Mouse (Mus musculus): ENCODE results near the gene Rnf34.
A peak's percentile ranks its signal among the peaks of the same experiment; 100 is the strongest.

Gene Rnf34

DNA sequence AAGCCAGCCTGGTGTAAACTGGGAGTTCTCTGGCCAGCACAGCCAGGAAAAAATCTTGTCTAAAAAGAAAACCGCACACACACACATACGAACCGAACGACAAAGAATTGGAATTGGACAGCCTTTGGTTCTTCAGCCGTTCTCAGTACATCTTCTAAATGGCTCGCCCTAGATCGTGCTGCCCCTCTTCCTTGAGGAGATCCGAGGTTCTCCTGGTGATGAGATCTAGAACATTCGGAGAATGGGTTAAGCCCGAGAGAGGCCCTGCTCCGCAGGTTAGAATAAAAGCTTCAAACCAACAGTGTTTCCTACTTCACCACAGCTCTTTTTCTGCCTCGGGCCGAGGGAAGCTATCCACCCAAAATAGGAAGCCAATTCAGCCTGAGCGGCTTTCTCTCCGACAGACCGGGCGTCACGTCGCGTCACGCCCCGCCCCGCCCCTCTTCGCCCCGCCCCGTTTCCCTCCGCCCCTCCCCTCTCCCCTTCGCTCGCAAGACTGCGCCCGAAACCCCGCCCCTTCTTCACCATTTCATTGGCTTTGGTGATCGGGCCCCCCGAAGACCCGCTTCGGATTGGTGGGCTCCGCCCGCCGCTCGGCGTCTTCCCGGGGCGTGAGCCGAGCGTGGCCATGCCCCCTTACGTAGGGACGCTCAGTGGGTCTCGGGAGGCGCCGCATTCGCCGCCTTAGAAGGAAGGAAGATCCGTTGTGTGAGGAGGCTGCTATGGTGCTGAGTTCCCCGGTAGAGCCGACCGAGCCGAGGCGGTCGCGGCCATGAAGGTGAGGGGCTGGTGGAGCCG is at the start of gene Rnf34:
Gene Rnf34 (plus strand): TSS at position 528 of the 798 bp plus-strand sequence.
- peak; percentile 99 for DNase-seq

DNA sequence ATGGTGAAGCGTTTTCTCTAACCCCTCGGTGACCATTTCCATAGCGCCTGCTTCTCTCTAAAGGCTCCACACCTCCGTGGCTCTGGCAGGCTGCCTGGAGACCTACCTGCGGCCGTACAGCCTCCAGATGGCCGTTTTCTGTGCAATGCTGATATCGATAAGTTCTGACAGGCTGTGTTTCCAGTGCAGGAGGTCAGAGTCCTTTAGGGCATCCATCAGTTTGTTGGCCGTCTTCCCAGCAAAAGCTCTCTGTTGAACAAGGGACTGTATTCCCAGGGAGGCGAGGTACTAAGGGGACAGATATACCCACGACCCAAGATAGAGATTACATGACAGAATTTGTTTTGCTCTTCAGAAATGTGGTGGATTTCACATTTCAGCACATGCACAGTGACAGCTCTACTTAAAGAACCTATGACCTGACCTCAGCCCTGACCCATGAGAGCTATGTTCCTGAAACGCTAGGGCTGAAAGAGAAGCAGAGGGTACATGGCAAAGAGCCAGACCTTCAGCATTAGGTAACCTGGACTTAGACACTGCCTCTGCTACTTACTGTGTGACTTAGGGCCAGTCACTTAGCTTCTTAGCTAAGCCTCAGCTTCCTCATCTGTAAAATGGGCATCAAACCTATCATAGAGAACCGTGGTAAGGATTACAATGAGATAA is 49.4 kb upstream of the Rnf34 start:
- DNase-seq: peak; percentile 63

DNA sequence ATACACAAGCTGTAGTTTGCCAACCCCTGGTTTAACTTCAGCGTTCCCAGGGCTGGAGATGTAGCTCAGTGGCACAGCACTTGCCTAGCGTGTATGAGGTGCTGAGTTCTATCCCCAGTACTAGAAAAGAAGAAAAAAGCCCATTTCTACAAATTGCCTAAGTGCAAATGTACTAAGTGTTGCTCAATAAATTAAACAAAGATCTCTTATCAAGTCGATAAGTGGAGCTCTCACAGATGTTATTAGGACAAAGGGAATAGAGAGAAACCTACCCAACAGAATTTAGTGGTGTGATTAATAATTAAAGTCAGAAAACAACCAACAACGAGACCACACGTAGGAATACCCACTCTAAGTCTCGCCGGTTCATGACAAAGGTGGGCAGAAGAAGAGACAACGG is 48.2 kb upstream of the Rnf34 start:
- DNase-seq: no peak

DNA sequence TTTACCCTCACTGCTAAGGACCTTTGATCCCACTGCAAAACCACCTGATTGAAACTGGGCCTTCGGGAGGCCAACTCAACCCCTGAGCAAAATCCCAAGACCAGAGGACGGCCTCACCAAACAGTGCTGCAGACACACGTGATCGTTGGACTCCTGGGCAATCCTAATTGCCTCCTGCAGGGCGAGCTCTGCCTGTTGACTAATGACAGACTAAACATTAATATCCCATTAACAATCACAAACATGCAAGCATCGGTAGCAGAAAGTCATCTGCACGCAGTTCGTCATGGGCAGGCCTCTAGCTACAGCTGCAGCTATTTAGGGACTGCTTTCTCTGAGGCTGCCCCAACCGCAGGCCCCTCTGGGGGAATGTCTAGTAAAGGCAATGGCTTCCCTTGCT is 47.1 kb upstream of the Rnf34 start:
- peak; percentile 70 for DNase-seq

DNA sequence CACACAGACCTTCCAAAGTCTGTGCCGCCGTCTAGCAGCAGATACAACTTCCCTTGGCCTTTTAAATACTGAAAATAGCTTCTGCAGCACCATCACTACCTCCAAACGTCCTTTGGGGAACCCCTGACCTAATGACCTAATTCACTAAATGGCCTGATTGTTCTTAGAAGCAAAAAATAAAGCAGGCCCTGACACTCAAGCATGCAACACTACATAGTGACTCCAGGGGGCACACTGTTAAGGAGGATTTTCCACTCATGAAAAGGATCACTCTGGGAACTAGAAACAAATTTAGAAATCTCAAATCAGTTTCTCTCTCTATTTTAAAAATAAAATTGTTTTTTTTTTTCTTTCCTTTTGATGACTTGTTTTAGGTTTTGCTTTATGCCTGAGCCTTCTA is 44.3 kb upstream of the Rnf34 start:
- DNase-seq: no peak

DNA sequence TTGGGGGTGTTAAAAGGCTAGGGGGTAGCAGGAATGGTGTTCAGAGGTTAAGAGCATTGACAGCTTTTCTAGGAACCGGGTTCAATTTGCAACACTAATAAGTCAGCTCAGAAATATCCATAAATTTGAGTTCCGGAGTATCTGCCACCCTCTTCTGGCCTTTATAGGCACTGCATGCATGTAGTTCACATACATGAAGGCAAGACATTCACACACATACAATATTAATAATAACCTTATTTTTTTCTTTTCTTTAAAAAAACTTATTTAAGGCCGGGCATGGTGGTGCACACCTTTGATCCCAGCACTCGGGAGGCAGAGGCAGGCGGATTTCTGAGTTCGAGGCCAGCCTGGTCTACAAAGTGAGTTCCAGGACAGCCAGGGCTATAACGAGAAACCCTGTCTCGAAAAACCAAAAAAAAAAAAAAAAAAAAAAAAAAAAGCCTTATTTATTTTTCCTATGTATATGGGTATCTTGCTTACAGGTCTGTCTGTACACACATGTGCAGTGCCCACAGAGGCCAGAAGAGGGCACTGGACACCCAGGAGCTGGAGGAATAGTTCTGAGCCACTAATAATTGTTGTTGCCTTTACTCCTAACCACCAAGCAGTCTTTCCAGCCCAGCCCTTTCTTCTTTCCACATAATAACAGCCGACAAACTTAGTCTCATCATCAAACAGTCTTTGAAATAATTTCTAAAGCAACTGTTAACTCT is 38.3 kb upstream of the Rnf34 start:
- peak; percentile 66 for DNase-seq

DNA sequence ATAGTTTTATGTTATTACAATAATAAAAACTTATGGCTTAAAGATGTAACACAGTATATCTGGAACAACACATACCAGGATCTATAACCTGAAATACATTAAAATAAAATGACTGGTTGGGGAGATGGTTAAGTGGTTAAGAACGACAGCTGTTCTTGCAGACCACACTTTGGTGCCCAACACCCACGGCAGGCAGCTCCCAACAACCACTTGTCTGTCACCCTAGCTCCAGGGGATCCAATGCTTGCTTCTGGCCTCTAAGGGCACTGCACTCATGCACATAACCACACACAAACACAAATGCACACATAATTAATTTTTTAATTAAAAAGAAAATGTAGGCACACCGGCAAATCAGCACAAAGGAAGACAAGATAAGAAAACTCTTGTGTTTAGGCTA is 37.1 kb upstream of the Rnf34 start:
- no peak for DNase-seq

DNA sequence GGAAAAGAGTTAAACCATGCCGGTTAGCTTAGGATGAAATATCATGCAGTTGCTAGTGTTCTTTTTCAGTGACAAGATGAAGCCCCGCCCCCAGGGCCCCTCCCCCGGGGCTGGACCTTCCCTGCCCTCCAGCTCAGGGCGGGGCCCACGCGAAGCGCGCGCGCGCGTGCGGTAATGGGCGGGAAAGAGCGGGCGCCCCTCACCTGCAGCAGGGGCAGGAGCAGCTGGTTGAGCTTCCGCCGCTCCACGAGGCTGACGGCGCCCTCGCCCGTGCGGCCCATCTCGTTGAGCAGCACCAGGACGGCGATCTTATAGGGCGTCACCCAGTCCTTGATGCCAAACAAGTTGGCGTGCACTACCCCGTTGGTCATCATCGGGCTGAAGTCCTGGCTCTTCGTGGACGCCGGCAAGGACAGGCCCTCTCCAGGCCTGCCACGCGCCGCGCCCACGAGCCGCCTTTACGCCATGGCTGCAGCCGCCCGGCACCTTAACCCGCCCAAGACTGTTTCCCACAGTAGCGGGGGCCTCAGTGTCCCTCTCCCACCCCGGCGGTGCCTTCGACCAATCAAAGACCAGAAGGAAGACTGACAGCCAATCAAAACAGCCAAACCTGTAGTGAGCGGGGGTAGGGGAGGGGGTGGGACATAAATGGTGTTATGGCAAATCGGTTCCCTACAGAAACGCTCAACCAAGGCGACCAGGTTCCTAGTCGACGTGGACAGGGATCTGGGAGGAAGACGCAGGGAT is 28.9 kb upstream of the Rnf34 start, which contains the start of gene Anapc5:
Gene Anapc5 (minus strand): TSS at position 563 of the 747 bp plus-strand sequence.
- peak; percentile 94 for DNase-seq

DNA sequence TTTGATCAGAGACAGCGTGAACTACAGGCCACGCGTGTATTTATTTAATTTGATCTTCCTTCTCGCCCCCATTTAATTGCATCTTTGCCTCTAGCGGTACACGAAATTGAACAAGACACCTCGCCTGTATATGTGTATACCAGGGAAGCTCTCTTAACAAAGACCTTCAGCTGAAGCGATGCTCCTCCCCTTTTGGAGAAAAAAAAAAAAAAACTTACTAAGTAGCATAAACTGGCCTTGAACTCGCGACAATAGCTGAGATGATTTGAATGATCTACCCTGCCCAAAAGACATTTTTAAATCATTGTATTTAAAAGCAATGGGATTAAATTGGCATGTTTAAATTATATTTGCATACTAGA is 28.3 kb upstream of the Rnf34 start:
- DNase-seq: no peak

DNA sequence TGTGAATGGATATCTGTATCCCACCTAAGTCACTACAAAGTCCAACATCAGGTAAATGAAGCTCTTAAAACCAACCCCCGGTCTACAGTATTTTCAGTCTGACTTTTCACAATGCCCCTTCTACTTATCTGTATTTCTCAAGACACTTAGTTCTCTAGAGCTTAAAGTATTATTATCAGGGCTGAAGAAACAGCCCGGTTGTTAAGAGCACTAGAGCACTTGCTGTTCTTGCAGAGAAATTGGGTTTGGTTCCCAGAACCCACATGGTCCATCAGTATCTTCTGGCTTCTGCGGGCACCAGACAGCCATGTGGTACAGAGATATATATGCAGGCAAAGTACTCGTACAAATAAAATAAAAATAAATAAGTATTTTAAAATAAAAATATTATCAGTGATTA is 27.4 kb upstream of the Rnf34 start:
- no peak for DNase-seq

DNA sequence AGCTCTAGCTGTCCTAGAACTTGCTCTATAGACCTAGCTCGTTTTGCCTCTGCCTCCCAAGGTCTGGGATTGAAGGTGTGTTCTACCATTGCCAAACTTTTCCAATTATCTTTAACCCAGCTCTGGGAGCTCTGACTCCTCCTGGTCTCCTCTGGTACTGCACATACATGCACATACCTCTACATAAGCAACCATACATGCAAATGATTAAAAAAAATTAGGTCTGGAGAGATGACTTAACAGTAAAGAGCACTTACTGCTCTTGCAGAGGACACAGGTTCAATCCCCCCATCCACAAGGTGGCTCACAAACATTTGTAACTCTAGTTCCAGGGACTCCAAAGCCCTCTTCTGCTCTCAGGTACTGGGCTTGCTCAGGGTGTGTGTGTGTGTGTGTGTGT is 25.9 kb upstream of the Rnf34 start:
- DNase-seq: no peak

DNA sequence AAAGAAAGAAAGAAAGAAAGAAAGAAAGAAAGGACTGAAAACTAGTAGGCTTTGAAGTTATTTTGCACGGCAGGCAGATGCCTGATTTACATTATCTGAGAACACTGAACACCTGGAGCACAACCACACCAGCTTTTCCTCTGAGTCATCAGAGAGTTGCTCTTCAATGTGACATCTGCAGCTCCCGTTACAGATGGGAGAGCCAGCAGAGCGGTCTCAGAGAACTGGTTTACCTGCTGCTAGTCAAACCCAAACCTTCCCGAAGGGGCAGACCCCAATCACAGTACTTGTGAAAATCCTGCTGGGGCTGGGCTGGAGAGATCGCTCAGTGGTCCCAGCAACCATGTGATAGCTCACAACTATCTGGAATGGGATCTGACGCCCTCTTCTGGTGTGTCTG is 25.4 kb upstream of the Rnf34 start:
- no peak for DNase-seq

DNA sequence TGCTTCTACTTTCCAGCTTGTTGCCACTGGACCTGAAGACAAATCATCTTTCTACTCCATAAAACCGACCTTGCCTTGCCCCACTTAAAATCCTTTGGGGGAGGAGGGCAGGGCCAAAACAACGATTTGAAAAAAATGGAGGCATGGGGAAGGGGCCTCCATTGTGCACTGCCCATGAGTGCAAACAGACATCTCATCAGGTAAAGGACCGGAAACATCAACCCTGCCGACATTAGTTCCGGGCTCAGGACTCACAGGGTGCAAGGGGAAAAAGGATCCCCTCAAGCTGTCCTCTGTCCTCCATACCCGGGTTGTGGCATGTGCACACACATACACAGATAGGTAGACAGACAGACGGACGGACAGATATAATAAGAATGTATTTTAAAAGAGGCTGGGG is 24.7 kb upstream of the Rnf34 start:
- DNase-seq: no peak

DNA sequence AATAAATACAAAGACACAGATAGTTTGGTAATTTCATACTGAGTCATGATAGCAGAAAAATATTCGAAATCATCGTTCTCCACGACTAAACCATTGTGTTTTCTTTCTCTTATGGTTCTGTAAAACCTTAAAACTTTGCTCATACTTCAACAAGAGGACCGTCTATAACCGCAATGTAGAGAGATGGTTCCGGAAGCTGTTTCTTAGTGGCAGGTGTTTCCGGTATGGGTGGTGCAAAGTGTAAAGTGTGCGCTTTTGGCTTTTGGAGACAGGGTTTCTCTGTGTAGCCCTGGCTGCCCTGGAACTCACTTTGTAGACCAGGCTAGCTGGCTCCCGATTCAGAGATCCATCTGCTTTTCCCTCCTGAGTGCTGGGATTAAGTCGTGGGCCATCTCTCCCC is 17.3 kb upstream of the Rnf34 start:
- no peak for DNase-seq

DNA sequence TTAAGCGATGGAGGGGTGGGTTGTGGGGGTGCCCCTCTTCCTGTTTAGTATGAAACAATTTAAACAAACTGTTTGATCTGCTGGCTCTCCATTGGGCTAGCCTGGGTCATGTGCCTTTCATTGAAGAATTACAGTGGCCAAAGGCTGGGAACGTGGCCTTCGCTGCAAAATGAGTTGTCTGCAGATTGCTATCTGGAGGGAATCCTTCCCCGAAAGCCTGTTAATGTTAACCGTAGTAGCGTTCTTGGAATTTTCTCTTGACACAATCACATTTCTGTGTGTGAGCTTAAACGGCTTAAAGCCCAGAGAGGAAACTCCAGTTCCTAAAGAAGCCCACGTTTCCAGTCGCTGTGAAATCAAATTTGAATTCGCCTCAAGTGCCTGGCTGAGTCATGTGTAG is 16.9 kb upstream of the Rnf34 start:
- no peak for DNase-seq

DNA sequence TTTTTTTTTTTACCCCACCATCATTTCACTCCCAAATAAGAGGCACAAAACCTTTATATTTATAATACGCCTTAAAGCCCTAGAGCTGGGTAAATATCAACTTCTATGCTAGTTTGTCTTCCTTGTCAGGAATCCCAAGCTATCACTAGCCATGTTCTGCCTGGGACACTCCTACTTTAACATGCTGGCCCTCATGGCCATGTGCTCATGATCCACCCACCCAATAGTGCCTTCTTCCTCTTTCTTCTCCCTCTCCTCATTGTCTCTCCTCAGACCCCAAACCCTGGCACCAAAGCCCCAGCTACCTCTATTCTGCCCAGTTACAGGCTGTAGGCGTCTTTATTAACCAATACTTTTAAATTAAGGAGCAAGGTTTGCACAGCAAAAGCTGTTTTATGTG is 8.7 kb upstream of the Rnf34 start:
- DNase-seq: no peak

DNA sequence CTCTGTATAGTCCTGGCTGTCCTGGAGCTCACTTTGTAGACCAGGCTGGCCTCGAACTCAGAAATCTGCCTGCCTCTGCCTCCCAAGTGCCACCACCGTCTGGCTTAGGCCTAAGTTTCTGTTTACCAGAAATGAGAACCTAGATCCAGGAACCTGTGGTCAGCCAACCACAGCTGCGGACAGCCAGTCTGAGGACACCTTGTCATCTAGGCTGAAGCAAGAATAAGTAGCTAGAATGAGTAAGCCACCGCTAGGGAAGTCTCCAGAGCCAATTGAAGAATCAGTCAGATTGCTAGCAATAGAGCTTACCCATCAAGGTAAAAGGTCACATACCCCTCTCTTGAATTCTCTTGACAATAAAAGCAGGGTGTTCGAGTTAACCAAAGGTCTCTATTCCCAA is 6.0 kb upstream of the Rnf34 start:
- no peak for DNase-seq

DNA sequence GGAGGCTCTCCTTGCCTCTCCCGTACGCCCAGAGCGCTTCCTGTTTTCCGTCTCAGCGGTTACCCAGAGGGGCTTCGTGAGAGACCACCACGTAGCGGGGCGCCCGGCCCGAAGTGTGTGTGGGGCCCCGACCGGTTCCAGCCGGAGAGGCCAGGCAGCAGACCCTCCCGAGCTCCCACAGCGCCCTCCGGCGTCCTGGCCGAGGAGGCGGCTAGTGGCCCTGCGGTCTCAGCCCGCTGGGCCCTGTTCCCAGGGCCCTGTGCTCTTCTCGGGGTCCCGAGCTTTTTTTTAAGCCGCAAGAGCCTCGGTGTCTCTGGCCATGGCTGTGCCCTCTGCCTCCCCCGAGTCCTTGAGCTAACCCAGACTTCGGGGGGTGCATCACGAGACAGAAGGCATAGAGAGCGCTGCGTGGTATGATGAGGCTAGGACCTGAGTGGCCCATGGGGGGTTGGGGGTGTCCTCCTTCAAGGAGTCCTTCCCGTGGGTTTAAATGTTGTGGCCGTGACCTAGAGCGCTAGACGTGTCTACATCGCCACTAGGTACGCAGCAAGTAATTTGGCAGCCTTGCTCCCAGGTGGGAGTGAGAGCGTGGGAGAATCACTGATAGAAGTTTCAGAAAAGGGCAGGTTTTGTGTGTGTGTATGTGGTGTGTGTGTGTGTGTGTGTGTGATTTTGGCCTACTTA is 613 bp downstream of the Rnf34 start:
- DNase-seq: no peak

DNA sequence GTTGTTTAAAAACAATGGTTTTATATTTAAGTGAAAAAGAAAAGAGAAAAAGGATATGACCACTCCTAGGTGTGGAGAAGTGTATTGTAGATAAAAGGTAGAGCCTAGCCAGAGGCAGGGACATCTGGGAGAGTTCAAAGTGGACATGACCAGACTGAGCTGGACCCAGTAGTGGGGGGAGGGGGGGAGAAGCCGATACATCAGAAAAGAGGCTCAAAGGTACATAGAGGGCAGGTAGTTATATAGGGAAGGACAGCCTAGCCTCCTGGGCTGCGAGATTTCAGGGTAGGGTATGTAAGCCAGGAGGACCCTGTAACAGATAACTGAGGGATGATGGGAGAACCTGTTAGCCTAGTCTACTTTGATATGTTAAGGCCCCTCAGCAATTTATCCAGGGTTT is 2.8 kb downstream of the Rnf34 start:
- no peak for DNase-seq

DNA sequence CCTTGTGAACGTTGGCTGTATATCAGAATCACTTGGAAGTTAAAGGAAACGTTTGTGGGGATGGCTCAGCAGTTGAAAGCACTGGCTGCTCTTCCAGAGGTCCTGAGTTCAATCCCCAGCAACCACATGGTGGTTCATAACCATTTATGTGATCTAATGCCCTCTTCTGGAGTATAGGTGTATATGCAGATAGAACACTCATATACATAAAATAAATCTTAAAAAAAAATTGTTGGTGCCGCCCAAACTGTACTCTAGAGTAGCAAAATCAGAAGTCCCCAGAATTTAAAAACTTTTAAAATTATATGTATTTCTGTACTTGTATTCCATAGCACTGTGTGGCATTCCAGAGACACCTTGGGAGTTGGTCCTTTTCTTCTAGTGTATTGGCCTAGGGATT is 6.0 kb downstream of the Rnf34 start:
- DNase-seq: no peak

DNA sequence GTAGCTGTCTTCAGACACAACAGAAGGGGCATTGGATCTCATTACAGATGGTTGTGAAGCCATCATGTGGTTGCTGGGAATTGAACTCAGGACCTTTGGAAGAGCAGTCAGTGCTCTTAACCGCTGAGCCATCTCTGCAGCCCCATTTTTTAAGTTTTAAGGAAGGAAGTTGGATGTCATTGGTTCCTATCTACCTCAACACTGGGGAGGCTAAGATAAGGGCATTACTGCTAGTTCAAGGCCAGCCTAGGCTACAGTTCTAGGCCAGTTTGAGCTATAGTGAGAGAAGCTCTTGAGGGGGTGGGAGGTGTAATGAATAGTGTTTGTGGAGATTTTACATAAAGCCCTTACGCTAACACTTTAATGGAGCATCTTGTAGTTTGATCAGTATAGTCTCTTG is 13.2 kb downstream of the Rnf34 start:
- no peak for DNase-seq

DNA sequence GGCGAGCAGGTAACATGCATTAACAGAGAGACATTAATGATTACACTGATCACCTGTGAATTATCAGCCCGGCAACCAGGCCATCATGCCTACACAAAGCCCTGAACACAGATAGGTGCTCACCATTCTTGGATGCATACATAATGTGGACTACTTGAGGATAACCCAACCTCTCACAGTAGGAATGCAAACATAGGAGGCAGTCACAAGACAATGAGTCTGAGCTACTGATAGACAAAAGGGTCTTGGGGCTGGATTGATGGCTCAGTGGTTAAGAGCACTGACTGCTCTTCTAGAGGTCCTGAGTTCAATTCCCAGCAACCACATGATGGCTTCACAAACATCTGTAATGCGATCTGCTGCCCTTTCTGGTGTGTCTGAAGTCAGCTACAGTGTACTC is 22.8 kb downstream of the Rnf34 start:
- DNase-seq: no peak

DNA sequence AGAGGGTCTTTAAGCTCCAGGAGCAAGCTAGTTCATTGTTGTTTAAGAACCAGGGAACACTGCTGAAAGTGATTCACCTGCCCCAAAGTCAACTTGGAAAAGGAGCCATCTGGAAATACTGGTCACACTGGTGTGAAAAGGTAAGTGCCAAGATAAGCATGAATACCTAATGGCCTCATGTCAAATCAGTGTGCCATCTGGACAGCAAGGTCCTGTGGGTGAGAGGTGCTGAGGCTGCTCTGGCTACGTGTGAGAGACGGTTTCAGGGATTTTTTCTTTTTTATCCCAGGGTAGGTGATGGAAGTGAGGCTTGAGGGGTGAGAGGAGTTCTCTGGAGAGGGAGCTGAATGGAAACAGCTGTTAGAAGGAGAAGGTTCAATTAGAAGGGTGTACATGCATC is 23.7 kb downstream of the Rnf34 start:
- no peak for DNase-seq

Measured in kidney, postnatal 14 days (tissue).